Mouse (Mus musculus) heart, postnatal 25 days (tissue): ENCODE measurements around the gene Pcnx2. TPM values are rescaled to one million over a fixed set of nuclear protein-coding genes. Genes with fewer than 3 reads are reported as not detected.

Experiments used
- DNase-seq: peaks from one replicate; pipeline ENCODE4 v3.0.0; 2022; ENCODE audit warnings: low spot score
- intact Hi-C: fragments of 180-260 bp; cut with DNase I; formaldehyde crosslinking; loops from one replicate; pipeline ENCODE4 v1.15.1; 2025
- total RNA-seq, 2 experiments: library from RNA; stranded (reverse); gene quantifications; 2 replicates each; pipeline ENCODE4 v1.2.3; 2021

The Pcnx2 gene
- under 1 TPM; 0.44 to 0.50 TPM for total RNA-seq

DNA sequence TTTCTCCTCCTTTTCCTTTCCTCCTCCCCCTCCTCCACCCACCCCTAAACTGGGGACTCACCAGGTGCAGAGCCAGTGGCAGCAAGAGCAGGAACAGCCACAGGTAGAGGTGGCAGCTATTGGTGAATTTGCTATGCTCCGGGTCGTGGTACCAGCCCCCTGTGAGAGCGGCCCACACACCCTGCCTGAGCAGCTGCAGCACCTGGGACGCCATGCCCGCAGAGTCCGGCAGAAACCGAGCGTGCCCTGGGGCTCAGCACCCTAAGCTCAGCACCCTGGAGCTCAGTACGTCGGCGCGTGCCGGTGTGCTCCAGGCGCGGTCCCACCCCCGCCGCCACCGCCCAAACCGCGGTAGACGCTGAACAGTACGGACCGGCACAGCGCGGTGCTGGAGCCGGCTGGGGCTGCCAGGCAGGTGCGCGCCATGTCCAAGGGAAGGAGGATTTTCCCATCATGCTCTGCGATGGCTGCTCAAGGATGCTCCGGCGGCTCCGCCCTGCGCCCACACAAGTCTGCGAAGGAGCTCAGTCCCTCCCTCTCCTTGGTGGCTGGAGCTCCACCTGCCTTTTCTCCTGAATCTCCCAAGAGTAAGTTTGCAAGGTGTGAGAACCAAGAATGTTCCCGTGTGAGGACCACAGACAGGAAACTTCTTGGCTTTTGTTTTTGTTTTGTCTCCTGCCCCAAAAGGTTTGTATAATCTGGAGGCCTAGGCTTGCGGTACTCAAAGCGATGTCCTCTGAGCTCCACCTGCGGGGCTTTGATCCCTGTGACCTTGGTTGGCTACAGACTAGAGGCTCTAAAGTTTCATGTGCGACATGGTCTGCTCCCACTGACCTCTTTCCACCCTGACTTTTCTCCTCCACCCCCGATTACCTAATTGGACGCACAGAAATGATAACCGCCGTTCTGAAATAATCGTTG, at the start of gene Pcnx2:
Gene Pcnx2, minus strand, starts transcription at position 450 of the 921 bp plus-strand sequence.
- DNase-seq, result no peak
- intact Hi-C loops, result no loop called here

DNA sequence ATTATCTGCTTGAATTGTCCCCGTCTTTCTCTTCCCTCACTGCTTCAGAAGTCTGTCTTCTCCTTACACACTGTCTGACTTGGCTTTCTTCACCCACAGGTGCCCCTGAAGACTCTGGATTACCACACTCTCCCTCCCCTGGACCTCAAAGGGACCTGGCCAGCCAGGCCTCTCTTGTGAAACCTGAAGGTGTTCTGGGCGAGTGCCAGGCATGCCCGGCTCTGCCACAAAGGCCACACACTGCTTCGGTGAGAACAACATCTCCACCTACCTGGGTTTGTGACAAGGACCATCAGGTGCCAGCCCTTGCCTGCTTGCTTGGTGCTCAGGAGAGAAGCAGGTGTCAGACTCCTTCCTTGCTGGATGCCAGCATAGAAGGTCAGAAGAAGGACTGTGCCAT, 46.4 kb upstream of the Pcnx2 start:
- intact Hi-C loops, result no loop called here
- no peak for DNase-seq

DNA sequence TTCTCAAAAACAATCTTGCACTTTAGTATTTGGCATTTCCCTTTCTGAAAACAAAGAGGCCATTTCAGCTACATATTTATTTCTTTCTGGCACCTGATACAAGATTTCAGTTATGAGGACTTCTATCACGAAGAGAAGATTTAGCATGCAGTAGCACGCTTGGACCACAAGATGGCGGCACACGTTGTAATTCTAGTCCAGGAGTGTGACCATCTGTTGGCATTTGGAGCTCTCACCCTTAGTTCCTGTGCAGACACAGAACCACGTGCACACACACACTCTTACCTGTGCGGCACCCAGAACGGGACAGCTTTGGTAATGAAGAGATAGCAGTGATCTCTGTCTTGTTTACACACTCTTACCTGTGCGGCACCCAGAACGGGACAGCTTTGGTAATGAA, 37.5 kb upstream of the Pcnx2 start:
- intact Hi-C loops, result no loop called here
- no peak for DNase-seq

DNA sequence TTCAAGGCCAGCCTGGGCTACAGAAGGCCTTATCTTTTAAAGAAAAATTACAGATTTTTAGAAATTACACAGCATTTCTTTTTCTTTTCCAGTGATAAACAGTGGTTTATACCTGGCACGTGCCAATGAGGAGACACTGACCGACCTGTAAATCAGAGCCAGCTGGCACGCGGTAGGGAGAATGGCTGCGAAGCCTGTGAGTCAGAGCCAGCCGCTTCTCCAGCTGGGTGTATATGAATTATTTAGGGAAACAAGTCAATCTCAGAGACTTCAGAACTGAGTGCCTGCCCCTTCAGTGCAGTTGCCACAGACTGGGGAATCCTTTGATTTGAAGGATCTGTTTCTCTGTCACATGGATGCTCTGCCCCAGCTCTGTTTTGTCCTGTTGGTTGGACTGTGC, 33.7 kb upstream of the Pcnx2 start:
- intact Hi-C loops, result no loop called here
- no peak for DNase-seq

DNA sequence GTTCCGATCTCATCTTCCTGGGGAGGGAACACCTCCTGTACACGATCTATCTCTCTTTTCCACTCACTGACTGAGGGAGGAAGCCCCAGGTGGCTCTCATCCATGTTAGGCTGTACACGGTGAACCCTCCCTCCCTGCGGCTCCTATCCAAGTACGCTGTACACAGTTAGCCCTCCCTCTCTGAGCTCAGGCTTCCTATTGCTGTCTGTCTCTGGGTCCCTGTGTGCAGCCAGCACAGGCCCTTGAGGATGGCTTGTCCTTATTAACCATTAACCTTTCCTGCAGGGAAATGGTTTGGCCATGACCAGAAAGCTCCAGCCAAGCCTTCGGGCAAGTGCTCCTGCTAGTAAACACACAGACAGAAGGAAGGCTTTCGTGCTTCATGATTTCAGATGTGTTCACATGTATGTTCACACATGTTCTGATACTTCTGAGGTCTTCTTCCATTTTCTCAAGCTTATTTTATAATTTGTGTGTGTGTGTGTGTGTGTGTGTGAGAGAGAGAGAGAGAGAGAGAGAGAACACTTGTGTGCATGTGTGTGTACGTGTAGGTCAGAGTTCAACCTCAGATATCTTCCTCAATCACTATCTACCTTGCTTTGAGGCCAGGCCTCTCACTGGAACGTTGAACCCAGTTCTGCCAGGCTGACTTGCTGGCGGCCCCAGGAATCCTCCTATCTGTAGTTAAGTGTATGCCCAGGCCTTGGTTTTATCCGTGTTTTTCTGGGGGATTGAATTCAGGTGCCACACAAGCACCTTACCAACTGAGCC, 32.3 kb upstream of the Pcnx2 start:
- no peak for DNase-seq
- intact Hi-C loops, result no loop called here

DNA sequence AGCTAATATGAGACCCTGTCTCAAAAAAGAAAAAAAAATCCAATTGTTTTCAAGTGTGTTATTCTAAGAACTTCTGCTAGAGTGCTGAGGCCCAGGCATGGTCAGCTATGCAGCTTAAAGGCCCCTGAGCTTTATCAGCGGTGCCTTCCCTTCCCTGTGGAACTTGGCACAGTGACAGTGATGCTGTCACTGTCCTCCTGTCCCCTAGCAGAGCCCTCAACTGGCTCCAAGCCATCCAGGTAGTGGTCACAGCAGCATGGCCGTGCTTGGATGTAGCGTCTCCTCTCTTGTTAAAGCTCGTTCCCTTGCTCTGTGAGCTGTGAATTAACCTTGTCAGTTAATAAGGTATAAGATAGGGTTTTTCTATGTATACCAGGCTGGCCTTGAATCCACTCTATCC, 28.5 kb upstream of the Pcnx2 start:
- no peak for DNase-seq
- intact Hi-C loops, result no loop called here

DNA sequence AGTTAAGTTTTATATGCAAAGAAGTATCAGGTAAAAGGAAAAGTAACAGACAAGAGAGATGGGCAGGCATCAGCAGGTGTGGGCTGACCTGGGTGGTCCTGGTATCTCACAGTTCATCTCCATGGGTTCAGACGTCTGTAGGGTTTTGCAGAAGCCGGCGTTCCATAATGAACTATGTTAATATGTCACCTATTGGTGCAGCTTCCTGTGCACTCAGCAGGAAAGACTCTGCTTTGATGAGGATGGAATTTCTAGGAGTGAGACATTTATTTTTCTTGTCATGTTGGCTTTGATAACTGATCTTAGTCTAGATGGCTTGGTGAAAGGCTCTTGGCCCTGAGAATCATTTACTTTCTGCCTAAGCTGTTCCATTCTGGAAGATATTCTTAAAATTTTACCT, 24.2 kb upstream of the Pcnx2 start:
- intact Hi-C loops, result no loop called here
- DNase-seq, result no peak

DNA sequence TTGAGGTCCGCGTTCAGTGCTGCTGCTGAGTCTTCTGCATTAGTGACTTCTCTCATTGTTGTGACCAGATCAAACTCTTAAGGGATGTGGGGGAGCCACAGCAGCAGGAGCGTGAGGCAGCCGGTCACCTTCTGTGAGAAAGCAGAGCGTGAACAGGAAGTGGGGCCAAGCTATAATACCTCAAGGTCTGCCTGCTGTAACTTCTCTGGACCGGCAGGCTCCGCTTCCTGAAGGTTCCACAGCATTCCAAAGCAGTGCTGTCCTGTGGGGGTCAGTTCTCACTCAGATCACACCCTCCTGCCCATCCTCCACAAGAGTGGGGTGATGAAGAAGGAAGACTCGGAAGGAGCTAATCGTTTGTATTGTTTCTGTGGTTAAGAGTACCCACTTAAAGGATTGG, 22.6 kb upstream of the Pcnx2 start:
- intact Hi-C loops, result no loop called here
- DNase-seq, result no peak

DNA sequence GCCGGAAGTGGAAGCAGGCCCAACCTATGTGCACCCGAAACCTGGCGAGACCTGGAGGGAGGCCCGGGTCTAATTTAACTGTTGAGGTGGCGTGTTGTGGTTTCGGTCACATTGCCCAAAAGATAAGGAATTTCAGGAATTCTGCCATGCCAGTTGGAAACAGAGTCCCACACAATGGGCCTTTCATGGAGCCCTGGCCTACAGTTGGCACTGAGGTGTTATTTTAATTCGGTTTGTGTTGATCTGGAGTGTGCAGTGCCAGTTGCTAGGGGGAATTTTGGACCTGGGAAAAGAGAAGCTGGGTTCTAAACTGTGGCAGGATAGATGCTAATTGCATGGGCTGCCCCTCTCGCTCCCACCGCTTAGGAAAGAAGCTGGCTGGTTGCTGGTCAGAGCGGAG, 22.2 kb upstream of the Pcnx2 start:
- no peak for DNase-seq
- intact Hi-C loops, result no loop called here

DNA sequence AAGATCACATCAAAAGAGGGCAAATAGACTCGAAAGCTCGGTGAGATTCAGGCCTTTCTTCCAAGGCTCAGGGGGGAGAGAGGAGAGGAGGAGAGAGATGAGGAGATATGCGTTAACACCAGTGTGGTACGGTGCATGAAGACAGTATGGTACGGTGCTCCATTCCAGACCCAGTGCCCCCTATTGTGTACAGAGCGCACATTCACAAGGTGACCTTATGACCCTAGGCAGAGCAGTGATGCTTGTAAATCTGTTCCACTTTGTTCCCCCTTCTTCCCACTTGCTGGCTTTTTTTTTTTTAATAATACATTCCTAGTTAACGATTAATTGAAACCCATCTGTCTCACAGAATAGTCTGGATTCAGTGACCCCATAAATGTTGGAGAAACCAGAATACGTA, 21.4 kb upstream of the Pcnx2 start:
- no peak for DNase-seq

DNA sequence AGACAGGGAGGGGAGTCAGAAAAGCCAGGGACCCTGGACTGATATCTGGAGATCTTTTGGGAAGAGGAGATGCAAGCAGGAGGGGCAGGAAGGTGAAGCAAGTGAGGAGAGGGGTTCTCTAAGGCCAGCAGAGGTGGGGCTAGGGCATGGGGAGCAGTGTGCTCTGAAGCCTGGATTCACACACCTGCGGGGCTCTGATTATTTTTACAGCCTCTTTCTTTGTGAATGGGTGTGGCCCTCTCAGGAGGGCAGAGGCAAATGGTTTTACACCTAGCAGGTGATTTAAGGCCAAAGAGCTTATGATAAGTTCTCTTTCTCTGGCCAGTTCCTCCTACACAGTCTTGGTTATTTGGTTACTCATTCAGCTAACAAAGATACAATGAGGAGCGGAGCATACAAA, 20.6 kb upstream of the Pcnx2 start:
- intact Hi-C loops, result no loop called here
- DNase-seq, result no peak

More for the DNA sequence above, 21.4 kb upstream of the Pcnx2 start:
- intact Hi-C loops, result no loop called here

DNA sequence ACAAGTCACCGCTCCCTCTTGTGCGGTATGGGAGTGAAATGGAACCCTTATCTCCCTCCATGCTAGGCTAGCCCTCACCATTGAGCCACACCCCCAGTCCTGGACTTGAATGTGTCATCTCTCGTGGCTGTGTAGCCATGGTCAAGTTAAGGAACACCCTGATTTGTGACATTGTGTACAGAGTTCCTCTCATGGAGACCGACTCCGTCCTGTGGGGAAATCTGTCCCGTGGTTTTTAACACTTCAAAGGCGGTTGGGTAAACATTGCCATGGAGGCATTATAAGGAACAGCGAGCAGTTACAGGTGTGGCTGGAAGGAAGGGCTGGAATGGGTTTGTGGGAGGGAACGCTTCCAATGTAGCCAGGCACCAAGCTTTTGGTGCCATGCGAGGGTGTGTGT, 18.9 kb upstream of the Pcnx2 start:
- intact Hi-C loops, result no loop called here
- no peak for DNase-seq

DNA sequence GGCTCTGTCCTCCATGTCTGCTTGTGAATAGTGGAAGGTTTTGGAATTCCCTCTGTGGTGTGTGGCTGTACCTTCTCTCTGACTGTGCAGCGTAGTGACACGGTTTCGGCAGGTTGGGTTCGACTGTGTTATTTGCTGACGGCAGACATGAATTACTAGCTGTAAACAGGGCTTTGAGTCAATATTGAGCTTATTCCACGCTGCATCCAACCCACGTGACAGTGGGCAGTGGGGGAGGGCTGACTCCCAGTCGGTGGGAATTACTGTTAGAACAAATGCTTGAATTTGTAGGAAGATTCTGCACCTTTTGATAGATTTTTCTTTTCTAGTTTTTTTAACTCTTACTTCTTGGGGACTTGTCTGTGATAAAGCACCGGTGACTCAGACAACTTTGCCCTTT, 16.3 kb upstream of the Pcnx2 start:
- intact Hi-C loops, result no loop called here

DNA sequence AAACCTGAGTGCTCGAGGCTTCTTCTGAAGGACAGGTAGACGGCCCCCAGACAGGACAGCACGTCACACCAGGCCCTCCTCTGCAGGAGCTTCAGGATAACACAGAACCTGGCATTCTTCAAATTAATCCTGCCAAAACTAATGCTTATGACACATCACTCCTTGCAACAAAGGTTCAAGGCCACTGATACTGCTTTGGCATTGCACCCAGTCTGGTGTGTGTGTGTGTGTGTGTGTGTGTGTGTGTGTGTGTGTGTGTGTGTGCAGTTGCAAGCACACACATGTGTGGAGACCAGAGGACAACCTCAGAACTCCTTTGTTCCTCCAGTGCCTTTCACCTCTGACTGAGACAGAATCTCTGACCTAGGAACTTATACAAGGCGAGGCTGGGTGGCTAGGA, 15.1 kb upstream of the Pcnx2 start:
- intact Hi-C loops, result no loop called here
- DNase-seq, result no peak

More for the DNA sequence above, 16.3 kb upstream of the Pcnx2 start:
- DNase-seq, result no peak

DNA sequence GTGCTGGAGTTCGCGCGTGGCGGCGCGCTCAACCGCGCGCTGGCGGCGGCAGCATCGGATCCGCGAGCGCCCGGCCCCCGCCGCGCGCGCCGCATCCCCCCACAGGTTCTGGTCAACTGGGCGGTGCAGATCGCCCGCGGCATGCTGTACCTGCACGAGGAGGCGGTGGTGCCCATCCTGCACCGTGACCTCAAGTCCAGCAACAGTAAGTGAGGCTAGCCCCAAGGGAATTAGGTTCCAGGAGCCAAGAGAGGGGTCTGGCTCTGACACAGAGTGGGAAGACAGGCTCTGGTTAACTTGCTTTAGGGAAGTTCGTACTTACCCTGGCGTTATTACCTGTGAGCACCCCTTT, 13.1 kb upstream of the Pcnx2 start:
- intact Hi-C loops, result no loop called here
- no peak for DNase-seq

DNA sequence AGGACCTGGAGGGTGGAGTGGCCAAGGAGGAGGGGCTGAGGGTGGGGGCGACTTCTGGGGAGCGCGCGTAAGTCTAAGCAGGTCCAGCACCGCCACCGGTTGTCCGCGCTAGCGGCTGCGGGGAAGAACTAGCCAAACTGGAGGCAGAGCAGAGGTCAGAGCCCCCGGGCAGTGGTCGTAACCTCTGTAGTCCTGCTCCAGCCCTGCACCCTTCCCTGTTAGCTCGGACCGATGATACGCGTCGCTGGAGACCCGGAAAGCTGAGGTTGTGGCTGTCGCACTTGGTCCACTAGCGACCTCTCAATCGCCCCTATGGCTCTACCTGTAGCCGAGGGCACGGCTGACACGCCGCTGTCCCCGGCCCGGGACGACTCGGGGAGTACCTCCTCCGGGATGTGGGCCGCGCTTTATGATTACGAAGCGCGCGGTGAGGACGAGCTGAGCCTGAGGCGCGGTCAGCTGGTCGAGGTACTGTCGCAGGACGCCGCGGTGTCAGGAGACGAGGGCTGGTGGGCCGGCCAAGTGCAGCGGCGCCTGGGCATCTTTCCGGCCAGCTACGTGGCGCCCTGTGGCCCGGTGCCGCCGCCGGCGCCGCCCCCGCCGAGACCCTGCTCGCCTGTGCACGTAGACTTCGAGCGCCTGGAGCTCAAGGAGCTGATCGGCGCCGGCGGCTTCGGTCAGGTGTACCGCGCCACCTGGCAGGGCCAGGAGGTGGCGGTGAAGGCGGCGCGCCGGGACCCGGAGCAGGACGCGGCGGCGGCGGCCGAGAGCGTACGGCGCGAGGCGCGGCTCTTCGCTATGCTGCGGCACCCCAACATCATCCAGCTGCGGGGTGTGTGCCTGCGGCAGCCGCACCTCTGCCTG, 12.5 kb upstream of the Pcnx2 start, which contains the start of gene Map3k21:
Gene Map3k21, plus strand, starts transcription at position 86 of the 864 bp plus-strand sequence.
- no peak for DNase-seq
- intact Hi-C loops, result no loop called here

DNA sequence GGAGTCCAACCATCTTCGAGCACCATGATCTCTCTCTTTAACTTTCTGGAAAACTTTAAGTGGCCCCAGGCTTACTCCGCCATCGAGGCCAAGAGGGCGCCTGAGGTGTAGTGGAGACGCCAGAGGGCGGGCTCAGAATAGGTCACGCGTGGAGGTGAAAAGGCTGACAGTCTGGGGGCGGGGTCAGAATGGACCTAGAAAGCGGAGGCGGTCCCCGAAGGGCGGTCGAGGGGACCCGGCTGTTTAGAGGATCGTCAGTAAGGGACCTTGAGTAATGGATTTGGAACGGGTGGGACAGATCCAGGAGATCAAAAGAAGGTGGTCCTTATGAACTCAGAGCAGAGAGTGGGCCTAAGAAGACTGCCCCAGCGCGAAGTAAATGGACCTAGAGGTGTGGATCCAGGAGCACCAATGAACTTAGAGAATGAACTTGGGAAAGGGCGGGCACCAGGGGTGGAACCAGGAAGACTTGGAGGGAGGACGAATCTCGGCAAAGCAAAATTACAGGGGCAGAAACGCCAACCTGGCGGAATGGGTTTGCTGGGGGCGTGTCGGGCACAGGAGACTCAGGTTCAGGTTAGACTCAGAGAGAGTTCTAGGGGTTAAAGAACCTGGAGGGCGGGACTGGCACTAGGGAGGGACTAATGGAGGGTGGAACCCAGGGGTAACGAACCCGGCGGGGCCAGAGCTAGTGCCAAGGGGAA, 11.7 kb upstream of the Pcnx2 start:
- intact Hi-C loops, result no loop called here
- DNase-seq, result no peak

DNA sequence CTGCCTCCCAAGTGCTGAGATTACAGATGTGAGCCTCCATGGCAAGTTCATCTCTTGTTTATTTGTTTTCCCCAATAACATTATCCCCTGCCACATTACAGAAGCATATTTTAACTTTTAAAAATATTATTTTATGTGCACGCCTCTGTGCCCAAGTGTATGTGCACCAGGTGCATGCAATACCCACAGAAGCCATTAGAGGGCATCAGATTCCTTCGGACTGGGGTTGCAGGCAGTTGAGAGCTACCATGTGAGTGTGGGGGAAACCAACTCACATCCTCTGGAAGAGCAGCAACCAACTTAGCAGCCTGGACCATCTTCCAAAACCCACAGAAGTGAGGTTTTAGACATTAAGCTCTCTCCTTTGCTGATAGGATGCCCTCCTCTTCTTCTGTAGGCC, 9.2 kb upstream of the Pcnx2 start:
- DNase-seq, result no peak
- intact Hi-C loops, result no loop called here

DNA sequence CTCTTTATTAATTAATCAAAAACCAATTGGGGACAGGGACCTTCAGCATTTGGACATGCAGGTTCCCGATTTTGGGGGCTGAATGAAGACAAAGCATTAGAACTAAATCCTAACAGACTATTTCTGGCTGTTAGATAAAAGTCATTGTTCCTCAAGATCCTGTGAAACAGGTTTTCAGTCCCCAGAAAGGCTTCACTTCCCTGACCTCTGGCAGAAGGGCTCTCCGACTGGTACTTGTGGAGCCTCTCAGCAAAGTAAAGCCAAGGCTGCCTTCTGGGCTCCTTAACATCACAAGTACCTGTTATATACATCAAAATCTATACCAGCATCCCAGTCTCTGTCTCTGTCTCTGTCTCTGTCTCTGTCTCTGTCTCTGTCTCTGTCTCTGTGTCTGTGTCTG, 7.2 kb upstream of the Pcnx2 start:
- intact Hi-C loops, result no loop called here
- DNase-seq, result no peak

DNA sequence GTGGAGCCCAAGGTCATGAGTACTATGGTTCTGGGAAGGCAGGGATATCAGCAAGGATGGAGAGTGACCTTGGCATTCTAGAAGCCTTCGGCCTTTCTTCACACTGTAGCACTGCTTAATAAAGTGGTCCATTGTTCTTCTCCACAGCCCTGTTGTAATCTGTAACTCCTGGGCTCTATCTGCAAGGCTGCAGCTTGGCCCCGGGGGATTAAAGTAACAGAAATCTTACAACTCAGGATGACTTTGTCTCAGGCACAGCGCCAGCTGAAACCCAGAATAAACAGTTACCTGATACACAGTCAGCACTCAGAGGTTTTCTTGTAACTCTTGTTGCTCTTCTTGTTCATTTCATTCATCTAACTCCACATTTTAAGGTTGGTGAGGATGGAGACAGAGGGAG, 4.4 kb upstream of the Pcnx2 start:
- no peak for DNase-seq
- intact Hi-C loops, result no loop called here
